Mouse (Mus musculus): ENCODE measurements around the gene Tmem217. TPM values are rescaled to one million over a fixed set of nuclear protein-coding genes. Genes with fewer than 3 reads are reported as not detected.

Tmem217 gene
- polyA plus RNA-seq, 1 experiment from 2014 or later, result 0.42 TPM

- Histone ChIP-seq H3K4me1 (ENCODE audit: control insufficient read depth, insufficient read depth, low read length) (peaks cover 3% of the 10 kb centered on the region; the same call in 1 of the 2 replicates), H3K9me3 (ENCODE audit: control insufficient read depth, low read length) (no peaks in the 10 kb centered on the region)
- 91% methylated on average over 6 of the region's 6 CpGs for WGBS
Measured at GRCm38 (mm10) chr17:29585446-29585845, 33.3 kb upstream of the Tmem217 start.

GRCm38 (mm10) chr17:29584737-29585136, 32.6 kb upstream of the Tmem217 start:
- Histone ChIP-seq H3K9me3 (ENCODE audit: control insufficient read depth, low read length) (no peaks in the 10 kb centered on the region), H3K9ac (ENCODE audit: low read depth, low read length) (no peak overlapping the region), H3K4me1 (ENCODE audit: control insufficient read depth, insufficient read depth, low read length) (peaks cover 3% of the 10 kb centered on the region; the same call in 1 of the 2 replicates), H3K4me3 (ENCODE audit: low read length) (no peak overlapping the region), H3K4me2 (replicated peaks; ENCODE audit: low read depth, low read length) (no peak overlapping the region), H3K27ac (ENCODE audit: low read depth, low read length) (no peak overlapping the region), H3K36me3 (ENCODE audit: control insufficient read depth, insufficient read depth, low read length) (peaks cover 31% of the 10 kb centered on the region), H3K27me3 (ENCODE audit: control insufficient read depth, insufficient read depth, low read length) (no peaks in the 10 kb centered on the region)
- WGBS, result 87% methylated on average over 3 of the region's 3 CpGs
- no peak for ATAC-seq (ENCODE audit: low FRiP score, low TSS enrichment)

More at GRCm38 (mm10) chr17:29585446-29585845, 33.3 kb upstream of the Tmem217 start:
- Histone ChIP-seq H3K4me2 (replicated peaks; ENCODE audit: low read depth, low read length) (no peak overlapping the region), H3K27me3 (ENCODE audit: control insufficient read depth, insufficient read depth, low read length) (no peaks in the 10 kb centered on the region), H3K36me3 (ENCODE audit: control insufficient read depth, insufficient read depth, low read length) (peaks cover 24% of the 10 kb centered on the region; the same call in 1 of the 2 replicates), H3K9ac (ENCODE audit: low read depth, low read length) (no peak overlapping the region), H3K4me3 (ENCODE audit: low read length) (no peak overlapping the region), H3K27ac (ENCODE audit: low read depth, low read length) (no peak overlapping the region)
- no peak for ATAC-seq (ENCODE audit: low FRiP score, low TSS enrichment)

GRCm38 (mm10) chr17:29584306-29584705, 32.1 kb upstream of the Tmem217 start:
- H3K4me1 ChIP-seq (ENCODE audit: control insufficient read depth, insufficient read depth, low read length), result peaks cover 3% of the 10 kb centered on the region; the same call in 1 of the 2 replicates
- H3K4me2 ChIP-seq (replicated peaks; ENCODE audit: low read depth, low read length), result no peak overlapping the region
- H3K4me3 ChIP-seq (ENCODE audit: low read length), result no peak overlapping the region
- H3K9ac ChIP-seq (ENCODE audit: low read depth, low read length), result no peak overlapping the region
- H3K9me3 ChIP-seq (ENCODE audit: control insufficient read depth, low read length), result no peaks in the 10 kb centered on the region
- no peaks in the 10 kb centered on the region for H3K27me3 ChIP-seq (ENCODE audit: control insufficient read depth, insufficient read depth, low read length)
- no peak for ATAC-seq (ENCODE audit: low FRiP score, low TSS enrichment)
- H3K36me3 ChIP-seq (ENCODE audit: control insufficient read depth, insufficient read depth, low read length), result peaks cover 35% of the 10 kb centered on the region
- no peak overlapping the region for H3K27ac ChIP-seq (ENCODE audit: low read depth, low read length)
- WGBS, result 72% methylated on average over 5 of the region's 5 CpGs

- ATAC-seq (ENCODE audit: low FRiP score, low TSS enrichment), result no peak
- no peak overlapping the region for H3K9ac ChIP-seq (ENCODE audit: low read depth, low read length)
- no peak overlapping the region for H3K4me2 ChIP-seq (replicated peaks; ENCODE audit: low read depth, low read length)
- no peaks in the 10 kb centered on the region for H3K9me3 ChIP-seq (ENCODE audit: control insufficient read depth, low read length)
- no peak overlapping the region for H3K27ac ChIP-seq (ENCODE audit: low read depth, low read length)
- no peaks in the 10 kb centered on the region for H3K27me3 ChIP-seq (ENCODE audit: control insufficient read depth, insufficient read depth, low read length)
- H3K4me3 ChIP-seq (ENCODE audit: low read length), result no peak overlapping the region
- WGBS, result 89% methylated on average over 5 of the region's 5 CpGs
- H3K4me1 ChIP-seq (ENCODE audit: control insufficient read depth, insufficient read depth, low read length), result no peaks in the 10 kb centered on the region
- H3K36me3 ChIP-seq (ENCODE audit: control insufficient read depth, insufficient read depth, low read length), result peaks cover 42% of the 10 kb centered on the region
Measured at GRCm38 (mm10) chr17:29583569-29583968, 31.4 kb upstream of the Tmem217 start.

- Histone ChIP-seq H3K4me1 (ENCODE audit: control insufficient read depth, insufficient read depth, low read length) (no peaks in the 10 kb centered on the region), H3K4me3 (ENCODE audit: low read length) (no peak overlapping the region), H3K9ac (ENCODE audit: low read depth, low read length) (no peak overlapping the region), H3K27me3 (ENCODE audit: control insufficient read depth, insufficient read depth, low read length) (no peaks in the 10 kb centered on the region), H3K9me3 (ENCODE audit: control insufficient read depth, low read length) (no peaks in the 10 kb centered on the region), H3K4me2 (replicated peaks; ENCODE audit: low read depth, low read length) (no peak overlapping the region), H3K27ac (ENCODE audit: low read depth, low read length) (no peak overlapping the region), H3K36me3 (ENCODE audit: control insufficient read depth, insufficient read depth, low read length) (peaks cover 62% of the 10 kb centered on the region)
- ATAC-seq (ENCODE audit: low FRiP score, low TSS enrichment), result no peak
- 88% methylated on average over 4 of the region's 4 CpGs for WGBS
Measured at GRCm38 (mm10) chr17:29579579-29580126, 27.5 kb upstream of the Tmem217 start.

- Histone ChIP-seq H3K9me3 (ENCODE audit: control insufficient read depth, low read length) (no peaks in the 10 kb centered on the region), H3K27me3 (ENCODE audit: control insufficient read depth, insufficient read depth, low read length) (no peaks in the 10 kb centered on the region), H3K4me2 (replicated peaks; ENCODE audit: low read depth, low read length) (no peak overlapping the region), H3K4me3 (ENCODE audit: low read length) (no peak overlapping the region), H3K9ac (ENCODE audit: low read depth, low read length) (no peak overlapping the region), H3K27ac (ENCODE audit: low read depth, low read length) (no peak overlapping the region), H3K4me1 (ENCODE audit: control insufficient read depth, insufficient read depth, low read length) (no peaks in the 10 kb centered on the region), H3K36me3 (ENCODE audit: control insufficient read depth, insufficient read depth, low read length) (peaks cover 64% of the 10 kb centered on the region)
- no peak for ATAC-seq (ENCODE audit: low FRiP score, low TSS enrichment)
- 89% methylated on average over 6 of the region's 6 CpGs for WGBS
Measured at GRCm38 (mm10) chr17:29569831-29570230, 17.6 kb upstream of the Tmem217 start.

GRCm38 (mm10) chr17:29568435-29568834, 16.2 kb upstream of the Tmem217 start:
- no peaks in the 10 kb centered on the region for H3K4me1 ChIP-seq (ENCODE audit: control insufficient read depth, insufficient read depth, low read length)
- H3K36me3 ChIP-seq (ENCODE audit: control insufficient read depth, insufficient read depth, low read length), result peaks cover 52% of the 10 kb centered on the region

GRCm38 (mm10) chr17:29565521-29565920, 13.3 kb upstream of the Tmem217 start:
- Histone ChIP-seq H3K9me3 (ENCODE audit: control insufficient read depth, low read length) (no peaks in the 10 kb centered on the region), H3K36me3 (ENCODE audit: control insufficient read depth, insufficient read depth, low read length) (peaks cover 25% of the 10 kb centered on the region), H3K27ac (ENCODE audit: low read depth, low read length) (no peak overlapping the region), H3K9ac (ENCODE audit: low read depth, low read length) (no peak overlapping the region), H3K27me3 (ENCODE audit: control insufficient read depth, insufficient read depth, low read length) (no peaks in the 10 kb centered on the region), H3K4me1 (ENCODE audit: control insufficient read depth, insufficient read depth, low read length) (no peaks in the 10 kb centered on the region), H3K4me3 (ENCODE audit: low read length) (no peak overlapping the region), H3K4me2 (replicated peaks; ENCODE audit: low read depth, low read length) (no peak overlapping the region)
- no peak for ATAC-seq (ENCODE audit: low FRiP score, low TSS enrichment)
- WGBS, result 96% methylated on average over 5 of the region's 5 CpGs

More at GRCm38 (mm10) chr17:29568435-29568834, 16.2 kb upstream of the Tmem217 start:
- no peak overlapping the region for H3K9ac ChIP-seq (ENCODE audit: low read depth, low read length)
- no peak overlapping the region for H3K27ac ChIP-seq (ENCODE audit: low read depth, low read length)
- H3K4me2 ChIP-seq (replicated peaks; ENCODE audit: low read depth, low read length), result no peak overlapping the region
- WGBS, result 73% methylated on average over 15 of the region's 15 CpGs
- no peak for ATAC-seq (ENCODE audit: low FRiP score, low TSS enrichment)
- H3K27me3 ChIP-seq (ENCODE audit: control insufficient read depth, insufficient read depth, low read length), result no peaks in the 10 kb centered on the region
- H3K9me3 ChIP-seq (ENCODE audit: control insufficient read depth, low read length), result no peaks in the 10 kb centered on the region
- no peak overlapping the region for H3K4me3 ChIP-seq (ENCODE audit: low read length)

GRCm38 (mm10) chr17:29558476-29558875, 6.3 kb upstream of the Tmem217 start:
- Histone ChIP-seq H3K27ac (ENCODE audit: low read depth, low read length) (no peak overlapping the region), H3K9ac (ENCODE audit: low read depth, low read length) (no peak overlapping the region), H3K4me1 (ENCODE audit: control insufficient read depth, insufficient read depth, low read length) (peaks cover 5% of the 10 kb centered on the region; the same call in 1 of the 2 replicates), H3K36me3 (ENCODE audit: control insufficient read depth, insufficient read depth, low read length) (no peaks in the 10 kb centered on the region), H3K4me3 (ENCODE audit: low read length) (no peak overlapping the region), H3K9me3 (ENCODE audit: control insufficient read depth, low read length) (no peaks in the 10 kb centered on the region), H3K27me3 (ENCODE audit: control insufficient read depth, insufficient read depth, low read length) (no peaks in the 10 kb centered on the region), H3K4me2 (replicated peaks; ENCODE audit: low read depth, low read length) (no peak overlapping the region)
- WGBS, result 46% methylated on average over 5 of the region's 5 CpGs
- ATAC-seq (ENCODE audit: low FRiP score, low TSS enrichment), result no peak
